Mouse (Mus musculus): ENCODE measurements around the gene Avpi1. TPM values are rescaled to one million over a fixed set of nuclear protein-coding genes. Genes with fewer than 3 reads are reported as not detected.

Avpi1 gene
- total and polyA plus RNA-seq, 3 experiments, result 49.5 to 53.3 TPM; not detected in 1

DNA sequence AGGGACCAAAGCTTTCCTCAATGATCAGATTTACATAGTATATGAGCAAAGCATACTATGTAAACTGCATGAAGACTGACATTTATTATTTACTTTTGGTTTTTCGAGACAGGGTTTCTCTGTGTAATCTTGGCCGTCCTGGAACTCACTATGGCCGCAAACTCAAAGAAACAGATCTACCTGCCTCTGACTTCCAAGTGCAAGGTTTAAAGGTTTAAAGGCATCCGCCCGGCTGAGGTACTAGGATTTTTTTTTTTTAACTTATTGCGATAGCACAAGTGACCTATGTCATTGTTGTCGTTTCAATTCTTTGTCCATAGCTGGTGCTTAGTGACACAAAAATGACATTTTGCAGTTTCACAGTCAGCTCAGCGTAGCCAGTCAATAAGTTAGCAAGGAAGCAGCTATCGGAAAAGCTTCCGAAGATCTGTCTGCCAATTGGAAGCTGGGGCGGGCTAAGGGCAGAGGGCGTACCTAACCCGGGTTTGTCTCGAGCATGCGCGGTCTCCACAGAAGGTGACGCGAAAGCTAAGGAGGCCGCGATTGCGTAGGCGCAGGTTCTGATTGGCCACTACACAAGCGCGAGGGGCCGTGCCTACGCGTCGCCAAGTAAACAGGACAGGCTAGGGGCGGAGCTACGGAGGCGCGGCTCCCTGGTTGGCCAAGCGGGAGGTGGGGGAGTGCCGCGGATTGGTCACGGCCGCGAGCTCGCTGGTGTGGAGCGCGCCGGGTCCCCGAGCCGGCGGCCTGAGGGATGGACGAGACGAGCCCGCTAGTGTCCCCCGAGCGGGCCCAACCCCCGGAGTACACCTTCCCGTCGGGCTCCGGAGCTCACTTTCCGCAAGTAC is 38.9 kb downstream of the Avpi1 start, which contains the start of gene Pi4k2a (continued):
- TF ChIP-seq NRF1 (IDR thresholded peaks at IDR 0.05; ENCODE audit: insufficient read depth, low read depth, low read length, poor library complexity, severe bottlenecking) (peak; percentile 98), ZC3H11A (IDR thresholded peaks at IDR 0.05; ENCODE audit: low read depth, low read length) (no peak), E2F4 (IDR thresholded peaks at IDR 0.05; ENCODE audit: borderline replicate concordance, low read depth, low read length) (no peak), POLR2AphosphoS2 (IDR thresholded peaks at IDR 0.05; ENCODE audit: low read length) (peak; percentile 91), USF1 (IDR thresholded peaks at IDR 0.05; ENCODE audit: low read depth, low read length) (peak; percentile 37), RCOR1 (IDR thresholded peaks at IDR 0.05; ENCODE audit: low read depth, low read length) (no peak), MXI1 (IDR thresholded peaks at IDR 0.05; ENCODE audit: low read depth, low read length) (peak; percentile 86), MAZ (IDR thresholded peaks at IDR 0.05; ENCODE audit: low read depth, low read length) (no peak; the same call in 1 of the 2 replicates), SIN3A (IDR thresholded peaks at IDR 0.05; ENCODE audit: low read length) (peak; percentile 85), MEF2A (IDR thresholded peaks at IDR 0.05; ENCODE audit: extremely low read depth, insufficient replicate concordance, low read depth, low read length, poor library complexity, severe bottlenecking) (no peak), MAFK (IDR thresholded peaks at IDR 0.05; ENCODE audit: borderline replicate concordance, low read depth, low read length) (no peak), POLR2A (IDR thresholded peaks at IDR 0.05; ENCODE audit: control insufficient read depth in 1 of 2, insufficient read depth in 1 of 2, low read depth in 1 of 2, low read length in 2 of 2, poor library complexity in 1 of 2) (peak; percentile 58 to 85; a peak in 3 of 4 replicates), MYB (IDR thresholded peaks at IDR 0.05; ENCODE audit: low read depth, low read length) (no peak), MAX (IDR thresholded peaks at IDR 0.05; ENCODE audit: low read length) (peak; percentile 71)

DNA sequence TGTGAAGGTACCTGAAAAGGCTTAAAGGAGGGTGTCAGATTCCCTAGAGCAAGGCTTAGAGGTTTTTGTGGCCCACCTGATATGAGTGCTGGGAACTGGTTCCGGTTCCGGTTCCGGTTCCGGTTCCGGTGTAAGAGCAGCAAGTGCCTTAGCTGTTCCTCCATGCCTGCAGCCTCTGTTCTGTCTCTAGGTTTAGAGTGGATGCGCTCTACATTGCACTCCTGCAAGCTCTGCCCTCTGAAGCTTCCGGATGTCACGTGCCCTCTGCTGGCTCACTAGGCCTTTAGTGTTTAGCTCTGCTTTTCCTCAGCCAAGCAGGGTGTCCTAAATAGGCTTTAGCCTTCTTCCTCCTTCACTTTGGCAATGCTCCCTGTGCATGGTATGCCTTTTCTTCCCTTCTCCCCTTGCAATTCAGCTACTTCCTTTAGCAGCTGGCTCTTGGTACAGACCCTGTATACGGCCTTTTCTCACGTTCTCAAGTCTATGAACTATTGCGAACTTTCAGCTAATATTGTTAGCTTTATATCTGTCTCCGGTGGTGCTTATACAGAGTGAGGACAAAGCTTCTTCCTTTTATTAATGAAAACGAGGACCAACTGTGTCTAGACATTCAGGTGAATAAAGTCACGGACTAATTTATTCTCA is 39.6 kb downstream of the Avpi1 start:
- Histone ChIP-seq H3K9me3 (replicated peaks; ENCODE audit: insufficient read depth, low read length) (no peaks in the 10 kb centered on the region), H3K36me3 (ENCODE audit: control insufficient read depth in 1 of 2, insufficient read depth in 2 of 2, low read length in 2 of 2) (peaks cover 0 to 12% of the 10 kb centered on the region in 2 experiments; a peak in 2 of 4 replicates), H3K27ac (ENCODE audit: control insufficient read depth, low read depth, low read length) (peak overlapping the region; percentile 86), H3K9ac (ENCODE audit: control insufficient read depth, low read depth, low read length, poor library complexity, severe bottlenecking) (peak overlapping the region; percentile 56), H3K4me3 (ENCODE audit: control insufficient read depth in 1 of 2, insufficient read depth in 1 of 2, low read depth in 2 of 2, low read length in 2 of 2) (peak overlapping the region; percentile 42 to 70), H3K79me2 (ENCODE audit: control insufficient read depth, insufficient read depth, low read length, poor library complexity) (peaks cover 12% of the 10 kb centered on the region), H3K4me1 (ENCODE audit: control insufficient read depth in 1 of 2, insufficient read depth in 2 of 2, low read length in 2 of 2) (peaks cover 2 to 3% of the 10 kb centered on the region in 2 experiments; a peak in 1 of 4 replicates), H3K27me3 (ENCODE audit: control insufficient read depth in 1 of 2, insufficient read depth in 2 of 2, low read length in 2 of 2) (no peaks in the 10 kb centered on the region)
- peak; percentile 96 for DNase-seq (ENCODE audit: low read depth, low spot score)
- peak; percentile 53 for TF ChIP-seq TCF12 (IDR thresholded peaks at IDR 0.05; ENCODE audit: low read depth, low read length)
- peak; percentile 35; the same call in 1 of the 2 replicates for TF ChIP-seq RCOR1 (IDR thresholded peaks at IDR 0.05; ENCODE audit: low read depth, low read length)
- TF ChIP-seq ZNF384 (IDR thresholded peaks at IDR 0.05; ENCODE audit: low read depth, low read length), result no peak
- no peak for TF ChIP-seq JUND (IDR thresholded peaks at IDR 0.05; ENCODE audit: low read depth, low read length)
- TF ChIP-seq NELFE (IDR thresholded peaks at IDR 0.05; ENCODE audit: low read depth, low read length), result peak; percentile 61
- no peak for TF ChIP-seq MYB (IDR thresholded peaks at IDR 0.05; ENCODE audit: low read depth, low read length)
- no peak for TF ChIP-seq RAD21 (IDR thresholded peaks at IDR 0.05; ENCODE audit: low read depth, low read length)
- TF ChIP-seq USF2 (IDR thresholded peaks at IDR 0.05; ENCODE audit: borderline replicate concordance in 1 of 2, insufficient read depth in 1 of 2, low read depth in 1 of 2, low read length in 2 of 2), result peak; percentile 69 to 88; a peak in 3 of 4 replicates
- TF ChIP-seq POLR2A (IDR thresholded peaks at IDR 0.05; ENCODE audit: control insufficient read depth in 1 of 2, insufficient read depth in 1 of 2, low read depth in 1 of 2, low read length in 2 of 2, poor library complexity in 1 of 2), result peak; percentile 48 to 85; a peak in 3 of 4 replicates
- no peak for TF ChIP-seq GATA1 (IDR thresholded peaks at IDR 0.05; ENCODE audit: low read depth, low read length)
- TF ChIP-seq CHD1 (IDR thresholded peaks at IDR 0.05; ENCODE audit: low read depth, low read length), result no peak
- TF ChIP-seq NRF1 (IDR thresholded peaks at IDR 0.05; ENCODE audit: insufficient read depth, low read depth, low read length, poor library complexity, severe bottlenecking), result peak; percentile 16; the same call in 1 of the 2 replicates
- no peak; the same call in 1 of the 2 replicates for TF ChIP-seq POLR2AphosphoS5 (IDR thresholded peaks at IDR 0.05; ENCODE audit: borderline replicate concordance, low read depth, low read length)
- TF ChIP-seq SIN3A (IDR thresholded peaks at IDR 0.05; ENCODE audit: low read length), result no peak
- no peak for TF ChIP-seq MAFK (IDR thresholded peaks at IDR 0.05; ENCODE audit: borderline replicate concordance, low read depth, low read length)
- 0 out of 2 replicates have a peak, but pooled peaks have one; percentile 7 for TF ChIP-seq POLR2AphosphoS2 (IDR thresholded peaks at IDR 0.05; ENCODE audit: low read length)
- TF ChIP-seq TBP (IDR thresholded peaks at IDR 0.05; ENCODE audit: low read depth, low read length), result peak; percentile 78
- no peak for TF ChIP-seq E2F4 (IDR thresholded peaks at IDR 0.05; ENCODE audit: borderline replicate concordance, low read depth, low read length)
- TF ChIP-seq MAZ (IDR thresholded peaks at IDR 0.05; ENCODE audit: low read depth, low read length), result 0 out of 2 replicates have a peak, but pooled peaks have one; percentile 29
- peak; percentile 38; the same call in 1 of the 2 replicates for TF ChIP-seq ETS1 (IDR thresholded peaks at IDR 0.05; ENCODE audit: low read depth, low read length)
- TF ChIP-seq ZC3H11A (IDR thresholded peaks at IDR 0.05; ENCODE audit: low read depth, low read length), result no peak
- no peak for TF ChIP-seq EP300 (IDR thresholded peaks at IDR 0.05; ENCODE audit: low read depth in 1 of 2, low read length in 2 of 2)
- TF ChIP-seq CTCF (IDR thresholded peaks at IDR 0.05 in 2 of 3, conservative IDR thresholded peaks at IDR 0.05 in 1 of 3; ENCODE audit: control insufficient read depth in 1 of 3, insufficient read depth in 1 of 3, low read depth in 2 of 3, low read length in 3 of 3, poor library complexity in 1 of 3, severe bottlenecking in 1 of 3), result peak in 2 of 3 experiments; percentile 2 to 23; a peak in 2 of 6 replicates
- peak; percentile 99 for TF ChIP-seq USF1 (IDR thresholded peaks at IDR 0.05; ENCODE audit: low read depth, low read length)
- peak; percentile 95 for TF ChIP-seq BHLHE40 (IDR thresholded peaks at IDR 0.05; ENCODE audit: borderline replicate concordance, low read depth, low read length)
